8 mouse cellular contexts compared by ENCODE assay signal in the genomic region with DNA sequence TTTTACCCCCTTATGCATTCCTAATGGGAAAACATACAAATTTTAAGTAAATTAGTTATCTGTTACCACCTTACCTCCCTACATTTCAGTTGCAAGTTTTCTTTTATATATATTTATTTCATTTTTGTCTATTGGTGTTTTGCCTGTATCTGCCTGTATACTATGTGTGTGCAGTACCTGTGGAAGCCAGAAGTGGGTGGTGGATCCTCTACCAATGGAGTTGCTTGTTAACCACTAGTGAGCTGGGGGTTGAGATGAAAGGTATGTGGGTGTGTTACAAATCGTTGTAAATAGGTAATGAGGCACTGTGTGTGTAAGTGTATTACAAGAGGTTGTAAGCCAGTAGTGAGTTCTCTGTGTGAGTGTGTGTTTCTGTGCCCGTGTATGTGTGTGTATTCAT. TPM values are rescaled to one million over a fixed set of nuclear protein-coding genes. Genes with fewer than 3 reads are reported as not detected.
DNase-seq lines count a peak whose midpoint lies in the region; ATAC-seq and TF ChIP-seq lines count a peak whose summit lies in the region.

No protein-coding gene starts in this region.

- H3K27ac ChIP-seq in heart, embryonic 12.5 days (ENCODE audit: poor library complexity, severe bottlenecking), result no peak overlapping the region
- H3K27ac ChIP-seq in forebrain, embryonic 14.5 days (ENCODE audit: low read depth, low read length), result no peak overlapping the region
- H3K27ac ChIP-seq in liver, embryonic 13.5 days, result peak overlapping the region; percentile 94

- intact Hi-C loops in left cerebral cortex, postnatal 10 days (cut with DNase I), result no loop called here

- H3K4me1 ChIP-seq in heart, embryonic 12.5 days (replicated peaks), result peaks cover 22% of the 10 kb centered on the region
- peaks cover 27% of the 10 kb centered on the region for H3K4me1 ChIP-seq in G1E (ENCODE audit: insufficient read depth, low read depth, low read length)
- peaks cover 4% of the 10 kb centered on the region for H3K4me1 ChIP-seq in forebrain, embryonic 14.5 days (ENCODE audit: control insufficient read depth, insufficient read depth, low read length)
- peaks cover 33% of the 10 kb centered on the region for H3K4me1 ChIP-seq in liver, embryonic 13.5 days (replicated peaks)

- H3K9ac ChIP-seq in heart, embryonic 12.5 days, result no peak overlapping the region
- no peak overlapping the region for H3K9ac ChIP-seq in forebrain, embryonic 14.5 days (ENCODE audit: low read length)
- H3K9ac ChIP-seq in liver, embryonic 13.5 days, result peak overlapping the region; percentile 87

- H3K4me3 ChIP-seq in heart, embryonic 12.5 days, result peak overlapping the region; percentile 86
- H3K4me3 ChIP-seq in G1E (ENCODE audit: low read depth, low read length), result no peak overlapping the region
- H3K4me3 ChIP-seq in forebrain, embryonic 14.5 days (ENCODE audit: low read depth, low read length), result 0 out of 2 replicates have a peak overlapping the region, but pooled peaks have one; percentile 58
- H3K4me3 ChIP-seq in liver, embryonic 13.5 days (replicated peaks), result peak overlapping the region; percentile 81

- H3K36me3 ChIP-seq in heart, embryonic 12.5 days, result peaks cover 23% of the 10 kb centered on the region
- peaks cover 35% of the 10 kb centered on the region for H3K36me3 ChIP-seq in G1E (replicated peaks)
- H3K36me3 ChIP-seq in forebrain, embryonic 14.5 days (ENCODE audit: control insufficient read depth, insufficient read depth, low read length), result peaks cover 21% of the 10 kb centered on the region
- peaks cover 20% of the 10 kb centered on the region for H3K36me3 ChIP-seq in liver, embryonic 13.5 days

- H3K9me3 ChIP-seq in heart, embryonic 12.5 days (replicated peaks), result no peaks in the 10 kb centered on the region
- no peaks in the 10 kb centered on the region for H3K9me3 ChIP-seq in G1E (replicated peaks)
- no peaks in the 10 kb centered on the region for H3K9me3 ChIP-seq in forebrain, embryonic 14.5 days (replicated peaks; ENCODE audit: control insufficient read depth, low read length)
- no peaks in the 10 kb centered on the region for H3K9me3 ChIP-seq in liver, embryonic 13.5 days (replicated peaks)

- H3K4me2 ChIP-seq in heart, embryonic 12.5 days, result peak overlapping the region; percentile 73
- H3K4me2 ChIP-seq in forebrain, embryonic 14.5 days (ENCODE audit: low read length), result peak overlapping the region; percentile 61
- peak overlapping the region; percentile 93 for H3K4me2 ChIP-seq in liver, embryonic 13.5 days

- no peaks in the 10 kb centered on the region for H3K27me3 ChIP-seq in heart, embryonic 12.5 days (replicated peaks)
- no peaks in the 10 kb centered on the region for H3K27me3 ChIP-seq in G1E (ENCODE audit: insufficient read depth, low read length)
- H3K27me3 ChIP-seq in forebrain, embryonic 14.5 days (replicated peaks; ENCODE audit: control insufficient read depth, insufficient read depth, low read length), result no peaks in the 10 kb centered on the region
- H3K27me3 ChIP-seq in liver, embryonic 13.5 days, result no peaks in the 10 kb centered on the region

- DNase-seq in heart, adult 8-10 months (ENCODE audit: low spot score), result no peak
- peak; percentile 20 for DNase-seq in G1E (ENCODE audit: low spot score)
- peak; percentile 8 for DNase-seq in forebrain, embryonic 14.5 days (ENCODE audit: low spot score)
- DNase-seq in liver, embryonic 13.5 days, result no peak
- peak; percentile 16 for DNase-seq in retina, postnatal 1 day
- DNase-seq in left cerebral cortex, postnatal 10 days (ENCODE audit: extremely low spot score in 1 of 2, low spot score in 2 of 2), result no peak
- no peak for DNase-seq in urinary bladder, postnatal 4 days (ENCODE audit: low spot score in 2 of 2)

- no peak for ATAC-seq in heart, embryonic 12.5 days (ENCODE audit: insufficient number of reproducible peaks, low FRiP score)
- no peak for ATAC-seq in G1E (ENCODE audit: extremely low read depth, insufficient number of reproducible peaks, low FRiP score, poor library complexity, severe bottlenecking)
- no peak for ATAC-seq in forebrain, embryonic 14.5 days
- ATAC-seq in liver, embryonic 13.5 days (ENCODE audit: low read depth), result no peak

- no peak for TF ChIP-seq CTCF in G1E (IDR thresholded peaks at IDR 0.05; ENCODE audit: low read depth, low read length)

- 67% methylated on average over 2 of the region's 2 CpGs for WGBS in heart, embryonic 12.5 days
- WGBS in forebrain, embryonic 14.5 days, result 73% methylated on average over 2 of the region's 2 CpGs
- WGBS in liver, embryonic 13.5 days (ENCODE audit: insufficient replicate concordance), result 67% methylated on average over 2 of the region's 2 CpGs

RNA-seq across cellular contexts. Expression of gene Sec23a, which starts 1.3 kb away (rescaled TPM):
- 93.0 and 97.1 TPM in 2 replicates for polyA plus RNA-seq in heart, embryonic 12.5 days (2016; fragmentation: Nextera tagmentation; extraction: Ambion mirVana)
- total RNA-seq in heart, adult 8-10 months (2022), result 10 to 100 TPM; 42.2 to 47.9 (median 45.9) TPM
- total RNA-seq in G1E (2014; fragmentation: Nextera tagmentation), result 32.7 and 33.7 TPM in 2 replicates
- 28.2 and 28.3 TPM in 2 replicates for total RNA-seq in G1E (2017)
- polyA plus RNA-seq in G1E (2012), result 6.0 and 8.4 TPM in 2 replicates
- polyA plus RNA-seq in forebrain, embryonic 14.5 days (2014; fragmentation: Nextera tagmentation; extraction: Ambion mirVana), result 109 and 130 TPM in 2 replicates
- polyA plus RNA-seq in liver, embryonic 13.5 days (2015; fragmentation: Nextera tagmentation; extraction: Ambion mirVana), result 22.6 and 29.5 TPM in 2 replicates
- 100 to 1,000 TPM; 149 to 151 TPM for total RNA-seq in left cerebral cortex, postnatal 10 days (2021)

RNA-seq across cellular contexts. Expression of gene Gemin2, which starts 2.7 kb away (rescaled TPM):
- 25.4 and 25.9 TPM in 2 replicates for polyA plus RNA-seq in heart, embryonic 12.5 days (2016; fragmentation: Nextera tagmentation; extraction: Ambion mirVana)
- total RNA-seq in heart, adult 8-10 months (2022), result 1 to 10 TPM; 4.3 to 6.2 (median 5.3) TPM
- 30.4 and 34.8 TPM in 2 replicates for total RNA-seq in G1E (2014; fragmentation: Nextera tagmentation)
- 31.2 and 33.2 TPM in 2 replicates for total RNA-seq in G1E (2017)
- polyA plus RNA-seq in G1E (2012), result 4.6 and 8.0 TPM in 2 replicates
- polyA plus RNA-seq in forebrain, embryonic 14.5 days (2014; fragmentation: Nextera tagmentation; extraction: Ambion mirVana), result 11.8 and 13.5 TPM in 2 replicates
- polyA plus RNA-seq in liver, embryonic 13.5 days (2015; fragmentation: Nextera tagmentation; extraction: Ambion mirVana), result 25.5 and 26.0 TPM in 2 replicates
- 1 to 10 TPM; 7.3 to 8.2 TPM for total RNA-seq in left cerebral cortex, postnatal 10 days (2021)

RNA-seq across cellular contexts. Expression of gene Trappc6b, which starts 50.8 kb away (rescaled TPM):
- polyA plus RNA-seq in heart, embryonic 12.5 days (2016; fragmentation: Nextera tagmentation; extraction: Ambion mirVana), result 80.4 and 83.2 TPM in 2 replicates
- 10 to 100 TPM; 57.6 to 75.2 (median 68.7) TPM for total RNA-seq in heart, adult 8-10 months (2022)
- total RNA-seq in G1E (2014; fragmentation: Nextera tagmentation) (73.2 and 79.4 TPM in 2 replicates), G1E (2017) (83.6 and 101 TPM in 2 replicates)
- polyA plus RNA-seq in G1E (2012), result 108 and 114 TPM in 2 replicates
- polyA plus RNA-seq in forebrain, embryonic 14.5 days (2014; fragmentation: Nextera tagmentation; extraction: Ambion mirVana), result 92.8 and 99.7 TPM in 2 replicates
- 52.2 and 58.7 TPM in 2 replicates for polyA plus RNA-seq in liver, embryonic 13.5 days (2015; fragmentation: Nextera tagmentation; extraction: Ambion mirVana)
- total RNA-seq in left cerebral cortex, postnatal 10 days (2021), result 100 to 1,000 TPM; 122 to 132 TPM

RNA-seq across cellular contexts. Expression of gene Pnn, which starts 56.2 kb away (rescaled TPM):
- 73.4 and 78.0 TPM in 2 replicates for polyA plus RNA-seq in heart, embryonic 12.5 days (2016; fragmentation: Nextera tagmentation; extraction: Ambion mirVana)
- total RNA-seq in heart, adult 8-10 months (2022), result 10 to 100 TPM; 18.8 to 35.6 (median 25.9) TPM
- total RNA-seq in G1E (2014; fragmentation: Nextera tagmentation) (165 and 172 TPM in 2 replicates), G1E (2017) (99.4 and 128 TPM in 2 replicates)
- polyA plus RNA-seq in G1E (2012), result 79.8 and 99.9 TPM in 2 replicates
- 49.7 and 56.2 TPM in 2 replicates for polyA plus RNA-seq in forebrain, embryonic 14.5 days (2014; fragmentation: Nextera tagmentation; extraction: Ambion mirVana)
- polyA plus RNA-seq in liver, embryonic 13.5 days (2015; fragmentation: Nextera tagmentation; extraction: Ambion mirVana), result 43.9 and 53.3 TPM in 2 replicates
- total RNA-seq in left cerebral cortex, postnatal 10 days (2021), result 10 to 100 TPM; 43.5 to 52.9 TPM

Comparison
In these comparisons a context has a peak if more than half of its experiments do, and no peak if none do; other contexts are left out.
1. DNase-seq: peak in G1E (single experiment), forebrain, embryonic 14.5 days (single experiment) and retina, postnatal 1 day (single experiment); none in heart, adult 8-10 months (single experiment), liver, embryonic 13.5 days (single experiment), left cerebral cortex, postnatal 10 days (0 of 2) and urinary bladder, postnatal 4 days (0 of 2).
2. Peak in every context shown above with its lines, with median percentiles within 50 percentile points of each other: H3K4me2 ChIP-seq.